Mouse (Mus musculus): ENCODE data around the gene Chp1. TPM values are rescaled to one million over a fixed set of nuclear protein-coding genes. Genes with fewer than 3 reads are reported as not detected.
"Not testable (repeated sequence)": the region's sequence is repeated elsewhere in the genome, so short reads cannot be mapped to it uniquely, and the experiment has no call there.

The Chp1 gene
- polyA plus RNA-seq, 1 experiment: 27.1 TPM

- H3K36me3 ChIP-seq (ENCODE audit: control insufficient read depth, insufficient read depth, low read length): no peaks in the 10 kb centered on the region
- TF ChIP-seq POLR2A (IDR thresholded peaks at IDR 0.05; ENCODE audit: control insufficient read depth, low read depth, low read length): no peak
- no peak overlapping the region for H3K27ac ChIP-seq (ENCODE audit: control insufficient read depth, insufficient read depth, low read depth, low read length)
- no peaks in the 10 kb centered on the region for H3K4me1 ChIP-seq (ENCODE audit: control insufficient read depth, insufficient read depth, low read length)
- H3K4me3 ChIP-seq (ENCODE audit: control insufficient read depth, low read depth, low read length): no peak overlapping the region
- H3K27me3 ChIP-seq (ENCODE audit: control insufficient read depth, insufficient read depth, low read length): no peaks in the 10 kb centered on the region
Observed at GRCm38 (mm10) chr2:119591247-119591646, 43.8 kb downstream of the Chp1 start.

GRCm38 (mm10) chr2:119593765-119594112 is 46.2 kb downstream of the Chp1 start:
- Histone ChIP-seq H3K4me1 (ENCODE audit: control insufficient read depth, insufficient read depth, low read length) (no peaks in the 10 kb centered on the region), H3K27ac (ENCODE audit: control insufficient read depth, insufficient read depth, low read depth, low read length) (peak overlapping the region; percentile 86), H3K4me3 (ENCODE audit: control insufficient read depth, low read depth, low read length) (peak overlapping the region; percentile 84; the same call in 1 of the 2 replicates), H3K36me3 (ENCODE audit: control insufficient read depth, insufficient read depth, low read length) (peaks cover 5% of the 10 kb centered on the region), H3K27me3 (ENCODE audit: control insufficient read depth, insufficient read depth, low read length) (no peaks in the 10 kb centered on the region)
- no peak for TF ChIP-seq POLR2A (IDR thresholded peaks at IDR 0.05; ENCODE audit: control insufficient read depth, low read depth, low read length)
- TF ChIP-seq CTCF (IDR thresholded peaks at IDR 0.05; ENCODE audit: control insufficient read depth, insufficient read depth, insufficient replicate concordance, low read depth, low read length): no peak

- H3K4me3 ChIP-seq (ENCODE audit: control insufficient read depth, low read depth, low read length): peak overlapping the region; percentile 84
- TF ChIP-seq POLR2A (IDR thresholded peaks at IDR 0.05; ENCODE audit: control insufficient read depth, low read depth, low read length) (peak; percentile 90), CTCF (IDR thresholded peaks at IDR 0.05; ENCODE audit: control insufficient read depth, insufficient read depth, insufficient replicate concordance, low read depth, low read length) (no peak)
- no peaks in the 10 kb centered on the region for H3K27me3 ChIP-seq (ENCODE audit: control insufficient read depth, insufficient read depth, low read length)
- peak overlapping the region; percentile 94 for H3K27ac ChIP-seq (ENCODE audit: control insufficient read depth, insufficient read depth, low read depth, low read length)
- H3K4me1 ChIP-seq (ENCODE audit: control insufficient read depth, insufficient read depth, low read length): no peaks in the 10 kb centered on the region
- peaks cover 5% of the 10 kb centered on the region for H3K36me3 ChIP-seq (ENCODE audit: control insufficient read depth, insufficient read depth, low read length)
Observed at GRCm38 (mm10) chr2:119594113-119594981, 46.9 kb downstream of the Chp1 start.

- H3K4me1 ChIP-seq (ENCODE audit: control insufficient read depth, insufficient read depth, low read length): no peaks in the 10 kb centered on the region
- no peak overlapping the region for H3K4me3 ChIP-seq (ENCODE audit: control insufficient read depth, low read depth, low read length)
- H3K27ac ChIP-seq (ENCODE audit: control insufficient read depth, insufficient read depth, low read depth, low read length): no peak overlapping the region
- H3K36me3 ChIP-seq (ENCODE audit: control insufficient read depth, insufficient read depth, low read length): peaks cover 5% of the 10 kb centered on the region
- H3K27me3 ChIP-seq (ENCODE audit: control insufficient read depth, insufficient read depth, low read length): no peaks in the 10 kb centered on the region
- TF ChIP-seq CTCF (IDR thresholded peaks at IDR 0.05; ENCODE audit: control insufficient read depth, insufficient read depth, insufficient replicate concordance, low read depth, low read length) (no peak), POLR2A (IDR thresholded peaks at IDR 0.05; ENCODE audit: control insufficient read depth, low read depth, low read length) (no peak)
Observed at GRCm38 (mm10) chr2:119595308-119595707, 47.8 kb downstream of the Chp1 start.

- no peak overlapping the region for H3K4me3 ChIP-seq (ENCODE audit: control insufficient read depth, low read depth, low read length)
- no peaks in the 10 kb centered on the region for H3K27me3 ChIP-seq (ENCODE audit: control insufficient read depth, insufficient read depth, low read length)
- TF ChIP-seq CTCF (IDR thresholded peaks at IDR 0.05; ENCODE audit: control insufficient read depth, insufficient read depth, insufficient replicate concordance, low read depth, low read length) (no peak), POLR2A (IDR thresholded peaks at IDR 0.05; ENCODE audit: control insufficient read depth, low read depth, low read length) (no peak)
- no peak overlapping the region for H3K27ac ChIP-seq (ENCODE audit: control insufficient read depth, insufficient read depth, low read depth, low read length)
- no peaks in the 10 kb centered on the region for H3K4me1 ChIP-seq (ENCODE audit: control insufficient read depth, insufficient read depth, low read length)
- peaks cover 5% of the 10 kb centered on the region for H3K36me3 ChIP-seq (ENCODE audit: control insufficient read depth, insufficient read depth, low read length)
Observed at GRCm38 (mm10) chr2:119596781-119597330, 49.4 kb downstream of the Chp1 start.

- Histone ChIP-seq H3K27ac (ENCODE audit: control insufficient read depth, insufficient read depth, low read depth, low read length) (no peak overlapping the region), H3K27me3 (ENCODE audit: control insufficient read depth, insufficient read depth, low read length) (no peaks in the 10 kb centered on the region), H3K4me3 (ENCODE audit: control insufficient read depth, low read depth, low read length) (no peak overlapping the region), H3K36me3 (ENCODE audit: control insufficient read depth, insufficient read depth, low read length) (peaks cover 7% of the 10 kb centered on the region), H3K4me1 (ENCODE audit: control insufficient read depth, insufficient read depth, low read length) (no peaks in the 10 kb centered on the region)
- TF ChIP-seq CTCF (IDR thresholded peaks at IDR 0.05; ENCODE audit: control insufficient read depth, insufficient read depth, insufficient replicate concordance, low read depth, low read length): no peak
- no peak for TF ChIP-seq POLR2A (IDR thresholded peaks at IDR 0.05; ENCODE audit: control insufficient read depth, low read depth, low read length)
Observed at GRCm38 (mm10) chr2:119601027-119601426, 53.5 kb downstream of the Chp1 start.

- not testable (repeated sequence) for H3K4me3 ChIP-seq (ENCODE audit: control insufficient read depth, low read depth, low read length); H3K36me3 ChIP-seq (ENCODE audit: control insufficient read depth, insufficient read depth, low read length); H3K27me3 ChIP-seq (ENCODE audit: control insufficient read depth, insufficient read depth, low read length); H3K4me1 ChIP-seq (ENCODE audit: control insufficient read depth, insufficient read depth, low read length); H3K27ac ChIP-seq (ENCODE audit: control insufficient read depth, insufficient read depth, low read depth, low read length)
Observed at GRCm38 (mm10) chr2:119601575-119601974, 54.1 kb downstream of the Chp1 start.

Data from testis, adult 2 months (tissue).